Mouse (Mus musculus) thymus, postnatal 25 days (tissue): ENCODE results near the gene Hoga1.

Experiments
- DNase-seq: peaks from one replicate; pipeline ENCODE4 v3.0.0; 2022

The Hoga1 gene

DNA sequence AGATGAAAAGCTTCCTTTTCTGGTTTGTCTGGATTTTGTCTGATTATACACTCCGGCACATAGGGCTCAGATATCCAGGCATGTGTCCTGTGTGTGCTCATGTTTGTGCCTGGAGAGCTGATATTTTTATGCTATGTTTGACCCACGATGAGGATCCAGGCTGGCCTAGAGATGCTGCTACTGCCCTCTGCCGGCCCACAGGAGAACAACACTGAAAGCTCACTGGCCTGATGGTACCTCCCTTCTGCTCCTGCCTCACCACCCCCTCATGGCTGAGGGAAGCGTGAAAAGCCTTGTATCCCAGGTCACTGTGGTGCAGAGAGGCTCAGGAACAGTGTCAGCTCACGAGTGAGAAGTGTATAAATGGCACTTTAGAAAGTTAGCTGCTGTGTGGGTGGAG lies 19.3 kb upstream of the Hoga1 start:
- peak; percentile 80 for DNase-seq

DNA sequence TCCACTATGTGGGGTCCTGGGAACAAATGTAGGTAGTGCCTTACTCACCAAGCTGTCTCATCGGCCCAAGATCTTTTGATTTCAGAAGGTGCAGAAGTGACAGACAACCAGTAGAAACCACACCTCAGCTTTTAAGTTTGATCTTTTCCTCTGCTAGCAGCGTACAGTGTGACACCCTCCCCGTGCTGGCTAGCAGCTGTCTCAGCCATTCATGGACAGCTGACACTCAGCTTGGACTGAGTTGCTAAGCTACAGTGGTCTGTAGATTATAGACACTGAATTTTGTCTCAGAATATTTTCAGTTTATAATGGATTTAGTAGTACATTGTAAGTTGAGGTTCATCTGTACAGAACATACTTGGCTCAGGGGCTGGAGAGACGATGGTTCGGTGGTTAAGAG lies 14.3 kb upstream of the Hoga1 start:
- DNase-seq = no peak

DNA sequence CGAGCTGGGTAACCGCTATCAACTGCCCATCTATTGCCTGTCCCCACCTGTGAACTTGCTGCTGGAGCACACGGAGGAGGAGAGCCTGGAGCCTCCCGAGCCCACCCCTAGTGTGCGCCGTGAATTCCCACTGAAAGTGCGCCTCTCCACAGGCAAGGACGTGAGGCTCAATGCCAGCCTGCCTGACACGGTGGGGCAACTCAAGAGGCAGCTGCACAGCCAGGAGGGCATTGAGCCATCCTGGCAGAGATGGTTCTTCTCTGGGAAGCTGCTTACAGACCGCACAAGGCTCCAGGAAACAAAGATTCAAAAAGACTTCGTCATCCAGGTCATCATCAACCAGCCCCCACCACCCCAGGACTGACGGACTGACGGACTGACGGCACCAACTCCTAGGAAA lies 11.8 kb upstream of the Hoga1 start:
- no peak for DNase-seq

DNA sequence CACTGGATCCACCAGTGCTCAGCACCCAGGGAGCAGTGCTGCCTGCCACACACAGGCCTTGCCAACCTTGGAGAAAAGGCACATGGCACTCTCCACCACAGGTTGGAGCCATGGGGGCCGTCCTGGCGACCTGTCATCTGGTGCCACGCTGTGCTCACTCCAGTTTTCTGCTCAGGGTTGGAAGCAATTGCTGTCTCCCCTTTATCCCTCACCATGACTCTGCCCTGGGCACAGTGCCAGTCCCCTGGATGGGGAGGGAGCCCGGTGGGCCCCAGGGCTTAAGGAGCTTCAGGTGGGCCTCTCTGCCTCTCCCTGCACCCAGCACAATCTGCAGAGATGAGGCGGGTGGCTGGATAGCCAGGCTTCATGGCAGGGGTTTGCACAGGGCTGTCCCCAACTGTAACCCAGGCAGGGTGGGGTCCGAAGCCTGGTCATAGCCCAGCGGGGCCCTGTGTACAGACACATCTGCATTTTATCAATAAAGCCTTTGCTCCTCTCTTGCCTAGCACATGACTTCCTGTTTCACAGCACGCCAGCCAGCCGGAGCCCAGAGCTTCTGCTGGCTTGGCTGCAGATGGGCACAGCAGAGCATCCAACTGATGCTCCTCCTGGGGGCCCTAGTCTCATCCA lies 11.1 kb upstream of the Hoga1 start:
- no peak for DNase-seq

DNA sequence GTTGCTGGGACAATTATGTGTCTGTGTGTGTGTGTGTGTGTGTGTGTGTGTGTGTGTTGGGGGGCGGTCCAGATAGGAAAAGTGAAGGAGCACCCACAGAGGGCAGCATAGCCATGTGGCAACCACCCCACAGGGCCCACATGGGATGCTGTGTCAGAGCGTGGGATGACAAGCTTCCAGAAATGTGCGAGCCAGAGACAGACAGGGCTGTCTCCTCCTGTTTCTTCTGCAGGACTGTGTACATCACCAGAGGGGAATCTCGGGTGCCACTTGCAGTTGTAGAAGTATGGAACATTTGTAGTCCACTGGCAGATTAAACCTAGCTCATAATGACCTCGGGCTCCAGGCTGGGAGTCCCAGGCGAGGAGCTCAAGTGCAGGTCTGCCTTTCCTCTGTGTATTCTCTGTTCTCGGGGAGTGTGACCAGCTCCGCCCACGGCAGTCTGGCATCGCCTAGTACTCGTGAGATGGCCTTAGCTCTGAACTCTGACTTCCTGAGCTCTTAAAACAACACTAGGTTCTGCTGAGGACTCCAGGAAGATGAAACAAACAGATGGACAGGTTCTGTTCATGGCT lies 10.4 kb upstream of the Hoga1 start:
- DNase-seq = no peak

DNA sequence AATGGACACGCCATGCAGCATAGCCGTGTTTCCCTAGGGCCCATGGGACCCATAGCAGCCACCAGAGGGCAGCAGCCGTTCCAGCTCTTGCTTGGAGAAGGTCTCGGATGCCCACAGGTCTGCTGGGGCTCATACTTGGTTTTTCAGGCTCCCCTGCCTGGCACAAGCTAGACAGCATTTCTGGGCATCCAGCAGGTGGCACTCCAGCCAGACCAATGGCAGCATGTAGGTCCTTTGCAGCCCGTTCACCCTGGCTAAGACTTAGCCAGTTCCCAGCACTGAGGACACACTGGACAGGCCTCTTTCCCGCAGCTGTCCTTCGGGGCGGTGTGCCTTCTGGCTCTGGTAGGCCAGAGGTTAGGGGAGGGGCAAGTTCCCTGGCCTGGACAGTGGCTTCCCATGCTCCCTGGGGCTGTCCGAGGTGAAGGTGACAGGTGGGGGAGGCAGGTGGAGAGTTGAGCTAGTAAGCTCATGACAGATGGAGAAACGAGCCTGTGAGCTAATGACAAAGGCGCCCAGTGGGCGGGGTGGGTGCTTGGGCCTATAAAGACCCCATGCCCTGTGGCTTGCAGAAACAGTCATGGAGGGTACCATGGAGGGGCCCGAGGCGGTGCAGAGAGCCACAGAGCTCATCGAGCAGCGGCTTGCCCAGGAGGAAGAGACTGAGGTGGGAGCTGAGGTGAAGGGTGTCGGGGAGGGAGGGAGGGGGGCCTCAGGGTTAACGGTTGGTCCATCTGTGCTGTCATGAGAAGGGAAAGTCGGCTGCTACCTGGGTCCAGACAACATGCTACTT lies 9.8 kb upstream of the Hoga1 start, which contains the start of gene Ankrd2:
Gene Ankrd2 (plus strand): TSS at position 545 of the 793 bp plus-strand sequence.
- peak; percentile 80 for DNase-seq

DNA sequence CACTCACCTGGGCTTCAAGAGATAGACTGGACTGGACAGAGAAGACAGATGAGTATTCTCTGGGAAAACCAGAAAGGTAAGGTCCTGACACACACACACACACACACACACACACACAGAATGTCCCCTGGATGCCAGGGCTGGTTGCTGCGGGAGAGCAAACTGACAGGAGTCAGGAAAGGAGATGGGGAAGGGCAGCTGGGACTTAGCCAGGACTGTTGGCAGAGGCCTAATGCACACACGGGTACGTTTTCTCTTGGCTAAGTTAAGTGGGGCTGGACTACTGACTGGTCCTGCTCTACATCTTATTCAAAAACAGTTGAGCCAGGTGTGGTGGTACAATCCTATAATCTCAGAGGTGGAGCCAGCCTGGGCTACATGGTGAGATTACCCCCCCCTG lies 9.1 kb upstream of the Hoga1 start:
- DNase-seq = no peak

DNA sequence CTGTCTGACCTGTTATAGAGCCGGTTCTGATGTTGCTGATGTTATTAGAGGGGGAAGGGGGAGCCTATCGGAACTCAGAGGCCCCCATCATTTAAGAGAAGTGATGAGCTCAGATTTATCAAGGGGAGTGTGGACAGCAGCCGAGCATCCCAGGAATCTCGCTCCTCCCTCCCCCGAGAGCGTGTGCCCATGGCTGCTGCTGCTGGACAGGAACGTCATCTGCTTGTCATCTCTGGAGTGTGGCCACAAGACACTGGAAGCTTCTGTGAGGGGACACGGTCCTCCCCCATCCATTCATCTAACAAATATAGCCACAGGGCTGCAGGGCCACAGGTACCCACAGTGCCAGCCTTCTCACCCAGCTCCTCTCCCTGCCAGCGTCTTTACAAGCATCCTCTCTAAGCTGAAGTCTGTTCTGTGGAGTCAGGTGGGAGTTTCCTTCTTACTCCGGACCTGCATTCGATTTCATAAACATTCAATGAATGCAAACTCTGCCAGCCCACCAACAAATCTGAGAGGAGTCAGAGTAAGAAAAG lies 8.2 kb upstream of the Hoga1 start:
- DNase-seq = no peak

DNA sequence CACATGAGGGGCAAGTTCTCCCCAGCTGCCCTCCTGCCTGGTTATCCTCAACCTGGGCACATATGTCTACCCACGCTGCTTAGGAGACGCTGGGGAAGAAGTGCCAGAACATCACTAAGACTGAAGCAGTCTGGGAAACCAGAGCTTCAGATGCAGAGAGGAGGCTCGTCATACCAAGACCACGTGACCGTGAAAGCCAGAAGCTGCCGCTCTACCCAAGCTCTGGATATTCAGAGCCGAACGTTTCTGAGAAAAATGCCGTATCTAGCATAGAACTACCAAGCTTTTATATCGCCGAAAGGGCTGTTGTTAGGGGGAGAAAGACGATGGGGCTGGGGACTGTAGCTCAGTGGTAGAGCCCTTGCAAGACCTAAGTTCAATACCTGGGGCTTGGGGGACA lies 7.1 kb upstream of the Hoga1 start:
- DNase-seq = no peak

DNA sequence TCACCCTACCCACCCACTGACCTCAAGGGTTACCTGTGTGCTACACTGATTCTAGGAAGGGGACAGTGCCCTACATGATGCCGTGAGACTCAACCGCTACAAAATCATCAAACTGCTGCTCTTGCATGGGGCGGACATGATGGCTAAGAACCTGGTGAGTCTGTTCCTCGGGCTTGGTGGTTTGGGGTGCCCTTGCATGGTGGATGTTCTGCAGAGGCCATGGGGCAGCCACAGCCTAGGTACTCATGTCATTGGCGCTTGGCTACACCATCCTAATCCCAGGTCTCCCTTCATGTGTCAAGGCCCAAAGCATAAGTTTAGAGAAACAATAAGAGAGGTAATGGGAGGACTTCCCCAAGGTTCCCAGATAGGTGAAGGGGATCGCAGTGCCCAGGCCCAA lies 1.4 kb upstream of the Hoga1 start:
- DNase-seq = no peak

DNA sequence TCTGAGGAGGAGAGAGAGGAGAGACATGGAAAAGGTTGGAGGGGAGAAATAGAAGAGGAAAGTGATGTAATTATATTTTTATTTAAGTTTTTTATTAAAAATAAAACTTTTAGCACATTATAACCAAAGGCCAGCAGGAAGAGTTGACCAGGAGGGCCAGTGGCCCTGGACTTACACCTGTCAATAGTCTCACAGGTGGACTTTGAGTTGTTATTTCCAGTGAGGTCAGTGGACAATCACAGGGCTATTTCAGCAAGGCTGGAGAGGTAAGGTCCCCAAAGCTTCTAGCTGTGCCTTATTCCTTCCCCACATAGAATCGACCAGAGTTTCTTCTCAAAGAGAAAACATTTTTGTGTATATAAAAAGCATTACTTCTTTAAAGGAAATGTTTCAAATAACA lies 4.8 kb downstream of the Hoga1 start:
- no peak for DNase-seq

DNA sequence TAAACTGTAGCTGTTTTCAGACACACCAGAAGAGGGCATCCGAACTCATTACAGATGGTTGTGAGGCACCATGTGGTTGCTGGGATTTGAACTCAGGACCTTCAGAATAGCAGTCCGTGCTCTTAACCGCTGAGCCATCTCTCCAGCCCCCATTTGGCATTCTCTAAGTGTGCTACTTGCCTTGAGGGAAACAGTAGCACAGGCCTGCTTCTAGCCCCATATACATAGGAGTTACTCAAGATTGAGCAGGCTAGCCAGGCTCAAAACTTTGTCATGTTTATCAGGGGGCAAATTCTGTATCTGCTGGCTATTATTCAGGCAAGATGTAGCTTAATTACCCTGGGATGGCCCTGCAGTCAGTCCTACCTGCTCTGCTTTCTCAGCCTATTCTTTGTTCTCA lies 5.9 kb downstream of the Hoga1 start:
- DNase-seq = no peak

DNA sequence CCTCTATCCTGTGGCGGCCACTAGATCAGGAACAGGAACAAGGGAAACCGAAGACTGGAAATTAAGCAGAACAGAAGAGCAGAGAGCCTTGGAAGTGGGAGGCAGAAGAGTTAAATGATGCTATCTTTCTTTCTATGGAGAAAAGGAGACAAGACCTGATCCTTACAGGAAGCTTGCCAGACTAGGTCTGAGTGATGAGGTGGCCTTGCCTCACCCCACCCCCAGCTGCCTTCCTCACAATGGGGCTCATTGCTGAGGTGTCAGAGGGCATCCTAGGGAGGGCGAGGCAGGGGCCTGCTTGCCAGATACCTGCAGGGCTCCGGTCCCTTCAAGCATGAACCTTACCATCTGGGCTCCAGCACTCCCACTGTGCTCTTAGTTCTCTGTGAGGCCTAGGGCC lies 6.5 kb downstream of the Hoga1 start, which contains the start of gene 4933411K16Rik:
Gene 4933411K16Rik (plus strand): TSS at position 301 of the 400 bp plus-strand sequence.
- no peak for DNase-seq

DNA sequence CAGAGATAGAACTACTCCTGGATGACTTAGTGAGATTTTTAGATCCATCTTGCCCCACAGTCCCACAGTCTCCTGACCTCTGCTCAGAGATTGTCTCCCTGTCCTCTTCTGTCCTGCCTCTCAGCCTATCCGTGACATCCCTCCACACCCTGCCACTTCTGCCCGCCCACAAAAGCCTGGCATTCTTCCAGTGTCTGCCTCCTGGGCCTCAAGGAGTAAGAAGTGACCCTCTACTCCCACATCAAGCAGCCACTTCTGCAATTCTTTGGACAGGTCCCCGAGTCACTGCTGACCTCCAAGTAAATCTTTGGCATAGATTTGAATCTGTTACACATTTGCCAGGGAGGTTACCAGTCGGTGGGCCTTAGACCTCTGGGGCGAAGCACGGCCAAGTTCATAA lies 8.8 kb downstream of the Hoga1 start:
- no peak for DNase-seq

DNA sequence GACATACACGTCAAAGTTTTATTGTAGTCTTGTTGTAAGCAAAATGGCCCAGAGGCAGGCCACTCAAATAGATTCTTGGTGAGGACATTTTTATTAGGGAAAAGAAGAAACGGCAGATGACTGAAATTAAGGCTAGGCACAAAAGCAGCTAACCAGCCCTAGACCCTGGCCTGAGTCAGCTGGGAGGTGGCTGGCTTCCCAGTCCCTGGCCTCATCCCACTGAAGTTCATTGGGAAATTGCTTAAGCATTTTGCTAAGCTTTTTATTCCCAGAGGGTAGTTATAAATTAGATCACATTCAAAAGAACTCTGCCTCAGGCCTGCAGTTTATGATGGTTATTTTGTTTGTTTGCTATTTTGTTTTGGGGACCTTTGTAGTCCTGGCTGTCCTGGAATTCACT lies 10.5 kb downstream of the Hoga1 start:
- no peak for DNase-seq

DNA sequence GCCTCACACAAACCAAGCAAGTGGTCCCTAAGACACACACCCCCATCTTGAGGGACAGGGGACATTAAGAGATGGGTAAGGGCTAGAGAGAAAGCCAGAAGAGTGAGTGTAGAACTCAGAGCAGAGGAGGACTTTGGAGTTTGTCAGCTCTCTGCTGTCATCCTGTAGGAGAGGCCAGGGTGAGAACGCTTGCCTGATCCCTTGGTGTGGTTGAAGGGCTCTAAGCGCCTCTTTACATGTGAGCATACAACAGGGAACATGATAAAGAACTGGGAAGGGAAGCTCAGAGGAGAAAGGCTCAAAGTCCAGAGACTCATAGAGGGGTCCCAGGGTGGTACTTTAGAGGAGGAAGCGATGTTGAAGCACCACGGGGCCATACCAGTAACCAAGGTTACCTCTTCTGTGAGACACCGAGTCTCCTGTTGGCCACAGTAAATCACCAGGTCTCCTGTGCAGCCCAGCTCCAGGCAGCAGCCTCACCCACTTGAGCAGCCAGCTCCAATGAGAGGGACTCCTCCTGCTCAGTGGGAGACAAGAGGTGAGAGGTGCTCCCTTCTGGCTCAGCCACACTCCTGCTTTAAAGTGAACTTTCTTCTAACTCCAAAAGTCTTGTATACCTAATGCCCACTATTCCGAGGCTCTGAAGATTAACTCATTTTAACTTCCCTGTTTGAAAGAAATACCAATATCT lies 11.5 kb downstream of the Hoga1 start:
- DNase-seq = no peak

DNA sequence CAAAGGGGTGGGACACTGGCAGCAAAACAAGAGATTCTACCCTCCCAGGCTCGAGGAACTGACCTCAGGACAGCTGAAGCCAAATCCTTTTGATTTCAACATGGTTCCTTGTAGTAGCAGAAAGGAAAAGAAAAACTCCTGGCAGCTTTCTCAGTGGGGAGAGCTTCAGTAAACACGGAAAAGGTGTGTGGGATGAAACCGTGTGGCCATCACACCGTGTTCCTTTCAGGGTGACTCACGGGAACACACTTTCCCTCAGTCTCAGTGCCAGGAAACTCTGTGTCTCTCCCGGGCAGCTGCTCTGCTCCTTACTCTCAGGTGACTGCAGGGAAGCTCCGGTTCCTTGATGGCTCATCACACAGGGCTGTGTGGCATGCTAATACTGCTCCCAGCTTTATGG lies 13.0 kb downstream of the Hoga1 start:
- no peak for DNase-seq

DNA sequence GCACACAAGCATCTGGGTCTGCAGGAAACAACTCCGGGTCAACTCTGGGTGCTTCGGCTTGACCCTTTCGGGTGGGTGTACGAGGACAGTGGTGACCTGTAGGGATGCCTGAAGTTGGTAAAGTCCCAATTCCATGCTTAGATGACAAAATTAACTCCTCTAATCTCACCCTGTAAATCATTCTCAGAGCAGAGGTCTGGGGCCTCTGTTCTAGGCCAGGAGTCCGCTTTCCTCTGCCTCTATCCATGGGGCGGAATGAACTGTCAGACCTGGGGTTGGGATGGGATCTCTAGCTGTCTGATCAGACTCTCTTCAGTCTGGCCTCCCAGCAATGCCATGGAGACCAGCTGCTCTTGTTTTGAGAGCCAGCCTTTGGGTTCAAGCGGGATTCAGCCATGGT lies 16.0 kb downstream of the Hoga1 start:
- no peak for DNase-seq

DNA sequence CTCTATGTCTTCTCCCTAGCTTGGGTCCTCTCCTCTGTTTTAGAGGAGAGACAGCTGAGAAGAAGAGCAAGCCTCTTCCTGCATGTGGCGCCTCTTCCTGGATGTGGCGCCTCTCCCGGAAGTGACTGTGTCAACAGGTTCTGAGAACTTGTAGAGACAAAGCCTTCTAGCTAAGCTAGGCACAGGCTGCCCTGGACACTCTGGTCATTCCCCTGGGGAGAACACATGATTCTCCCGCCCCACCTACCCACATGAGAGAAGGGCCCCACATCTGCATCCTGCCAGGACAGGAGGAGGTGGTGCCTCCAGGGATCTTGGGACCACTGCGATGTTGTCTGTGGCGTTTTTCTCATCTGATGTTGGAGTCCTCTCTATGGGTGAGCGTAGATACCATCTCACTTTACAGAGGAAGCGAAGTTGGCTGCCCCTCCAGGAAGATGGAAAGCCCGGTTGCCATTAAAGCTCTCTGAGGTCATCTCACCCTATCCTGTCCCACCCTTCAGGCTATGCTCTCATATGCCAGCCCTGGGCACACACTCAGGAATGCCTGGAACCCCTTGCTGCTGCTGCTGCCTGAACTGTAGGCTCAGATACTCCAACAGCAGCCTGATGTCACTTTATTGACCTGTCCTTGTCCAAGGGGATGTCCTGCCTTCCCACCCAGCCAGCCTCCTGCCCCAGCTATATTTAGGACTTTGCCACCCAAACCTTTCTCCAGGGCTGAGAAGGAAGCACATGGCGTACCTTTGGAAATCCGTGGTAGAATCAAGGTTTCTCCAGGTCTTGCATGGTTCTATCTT lies 23.2 kb downstream of the Hoga1 start:
- no peak for DNase-seq

DNA sequence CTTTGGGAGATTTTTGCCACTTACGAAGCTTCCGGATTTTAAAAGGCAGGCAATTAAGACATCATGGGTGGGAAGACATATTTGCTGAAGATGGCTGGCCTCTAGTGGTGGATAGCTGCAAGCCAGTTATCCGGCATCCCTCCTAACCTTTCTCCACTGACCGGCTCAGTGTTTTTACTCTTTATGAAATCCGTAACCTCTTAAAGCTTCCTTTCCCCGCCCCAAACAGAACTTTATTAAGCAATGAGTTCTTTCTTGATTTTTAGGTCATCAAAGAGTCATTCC lies 23.8 kb downstream of the Hoga1 start:
- no peak for DNase-seq

DNA sequence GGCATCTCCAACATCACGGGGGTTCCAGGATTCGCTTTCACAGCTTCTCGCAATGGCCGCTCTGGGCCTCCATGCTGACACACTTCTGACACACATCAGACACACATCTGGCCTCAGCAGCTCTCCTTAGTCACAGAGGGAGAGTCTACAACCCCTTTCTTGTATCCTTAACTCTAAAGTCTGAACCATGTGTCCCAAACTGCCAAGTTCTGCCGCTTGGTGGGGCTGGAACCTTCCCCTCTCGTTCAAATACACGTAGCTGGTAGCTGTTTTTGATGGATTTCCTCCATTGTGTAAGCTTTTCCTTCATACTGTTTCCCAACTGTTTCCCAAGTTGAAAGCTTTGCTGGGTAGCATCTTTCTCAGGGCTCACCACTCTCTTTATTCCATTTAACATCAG lies 25.8 kb downstream of the Hoga1 start:
- no peak for DNase-seq

DNA sequence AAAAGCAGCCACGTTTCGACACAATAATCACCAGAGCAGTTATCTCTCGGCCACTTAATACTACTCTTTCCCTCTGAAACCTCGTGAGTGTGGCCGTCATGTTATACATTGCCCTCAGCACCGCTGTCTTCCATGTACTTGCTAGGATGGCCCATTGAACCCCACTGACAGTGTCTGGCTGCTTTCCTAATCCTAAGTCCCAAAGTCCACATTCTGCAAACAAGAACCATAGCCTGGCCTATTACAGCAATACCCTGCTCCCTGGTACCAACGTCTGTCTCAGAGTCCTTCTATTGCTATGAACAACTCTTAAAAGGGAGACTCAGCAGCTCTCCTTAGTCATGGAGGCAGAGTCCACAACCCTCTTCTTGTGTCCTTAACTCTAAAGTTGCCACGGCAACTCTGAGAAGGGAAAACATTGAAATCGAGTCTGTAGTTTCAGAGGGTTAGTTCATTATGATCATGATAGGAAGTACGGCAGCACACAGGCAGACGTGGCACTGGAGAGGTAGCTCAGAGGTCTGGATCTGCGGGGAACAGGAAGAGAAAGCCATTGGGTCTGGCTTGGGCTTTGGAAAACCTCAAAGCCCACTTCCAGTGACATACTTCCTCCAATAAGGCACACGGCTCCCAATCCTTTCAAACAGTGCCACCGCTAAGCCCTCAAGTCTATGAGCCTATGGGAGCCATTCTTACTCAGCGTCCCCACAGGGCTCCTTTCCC lies 26.6 kb downstream of the Hoga1 start:
- DNase-seq = no peak
